Mouse (Mus musculus): ENCODE measurements around the gene Icos.

Icos gene

GRCm38 (mm10) chr1:61039310-61039709 lies 61.6 kb downstream of the Icos start:
- DNase-seq (ENCODE audit: low read depth), result no peak

DNA sequence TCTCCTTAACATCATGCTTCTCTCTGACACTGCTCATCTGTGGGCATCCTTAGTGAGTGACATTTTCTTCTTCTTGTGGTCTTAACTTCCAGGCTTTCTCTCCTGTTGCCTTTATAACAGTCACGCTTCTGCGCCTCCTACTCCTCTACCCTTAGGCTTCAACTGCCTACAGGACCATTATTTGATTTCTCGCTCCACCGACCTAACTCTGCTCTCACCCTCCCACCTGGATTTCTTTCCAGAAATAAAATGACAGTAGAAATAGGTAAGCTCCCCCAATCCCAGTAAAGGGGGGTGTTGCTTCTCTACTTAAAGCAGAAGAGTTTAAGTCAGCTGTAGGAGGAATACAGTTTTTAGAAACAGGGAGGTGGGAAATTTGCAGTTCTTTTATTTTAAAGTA lies 62.7 kb downstream of the Icos start:
- DNase-seq (ENCODE audit: low read depth), result no peak

DNA sequence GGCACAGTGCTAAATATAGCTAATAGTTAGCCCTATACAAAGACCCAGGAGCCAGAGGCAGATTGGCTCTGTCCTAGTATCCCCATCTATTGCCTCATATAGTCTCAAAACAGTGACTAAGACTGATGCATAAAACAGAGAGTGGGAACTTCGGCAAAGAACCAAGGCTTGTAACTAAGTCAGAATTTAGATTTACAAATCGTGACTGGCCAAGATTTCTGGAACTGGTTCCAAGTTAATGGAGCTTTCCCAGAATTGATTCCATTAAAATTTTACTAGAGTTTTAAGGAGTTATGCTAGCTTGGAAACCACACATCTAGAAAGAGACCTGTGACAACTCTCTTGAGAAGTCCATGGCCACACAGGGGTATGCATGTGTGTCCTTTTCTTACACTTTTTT lies 65.1 kb downstream of the Icos start:
- DNase-seq (ENCODE audit: low read depth), result no peak

DNA sequence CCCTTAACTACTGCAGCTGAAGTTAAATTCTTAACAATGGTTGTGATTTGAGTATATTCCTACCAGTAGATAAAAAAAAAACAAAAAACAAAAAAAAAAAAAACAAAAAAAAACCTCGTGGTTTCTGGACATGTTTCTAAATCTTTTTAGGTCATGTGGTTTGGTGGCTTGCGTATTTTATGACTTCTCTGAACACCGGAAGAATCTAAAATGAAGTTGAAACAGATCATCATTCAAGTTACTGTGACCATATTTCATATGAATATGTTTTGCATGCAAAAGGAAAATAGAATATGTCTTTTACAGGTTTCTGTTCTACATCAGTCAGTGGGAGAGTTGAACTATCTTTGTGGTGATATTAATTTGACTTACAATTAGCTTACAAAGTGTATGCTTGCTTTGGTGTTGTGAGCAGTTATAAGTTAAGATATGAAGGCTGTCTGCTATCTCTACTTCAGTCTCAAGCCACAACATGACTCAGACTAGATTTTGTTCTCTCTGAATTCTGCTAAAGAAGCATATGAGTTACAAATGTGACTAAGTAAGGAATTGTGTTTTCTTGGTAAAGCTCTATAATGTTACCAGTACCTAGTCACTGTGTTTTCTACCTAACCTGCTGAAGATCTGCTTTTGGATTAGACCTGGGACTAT lies 68.5 kb downstream of the Icos start:
- DNase-seq (ENCODE audit: low read depth), result no peak

- DNase-seq (ENCODE audit: low read depth), result no peak
Observed at GRCm38 (mm10) chr1:61047336-61047735, 69.6 kb downstream of the Icos start.

Data from c-Kit-positive CD71-positive TER-119-negative erythroid progenitor cells, embryonic 14.5 days (primary cell).